Mouse (Mus musculus) lung, postnatal 0 days (tissue): ENCODE measurements around the gene H2-M10.3. TPM values are rescaled to one million over a fixed set of nuclear protein-coding genes. Genes with fewer than 3 reads are reported as not detected.
"Not testable (repeated sequence)": the region's sequence is repeated elsewhere in the genome, so short reads cannot be mapped to it uniquely, and the experiment has no call there.

Source experiments
- ATAC-seq: fragments of 200-750 bp; cut with Nextera tagmentation; 2 replicates; pipeline ENCODE4 v1.8.0; 2017; ENCODE audit warnings: moderate library complexity
- DNase-seq: peaks from one replicate; pipeline ENCODE4 v3.0.0-alpha.2; 2016; ENCODE audit warnings: low spot score
- H3K27ac ChIP-seq: fragments of 300-500 bp; sonication (generic); 2 replicates; pipeline ENCODE4 v1.5.1; 2014; ENCODE audit warnings: antibody characterized with exemption, mild to moderate bottlenecking, low read length, mixed read lengths
- H3K27me3 ChIP-seq: fragments of 300-500 bp; sonication (generic); replicated peaks from 2 replicates; pipeline ENCODE4 v1.6.1; 2014; ENCODE audit warnings: low read length, mixed read lengths; ENCODE audit not compliant: insufficient read depth
- H3K36me3 ChIP-seq: fragments of 300-500 bp; sonication (generic); 2 replicates; pipeline ENCODE4 v1.6.1; 2014; ENCODE audit warnings: low read length, mixed read lengths; ENCODE audit not compliant: insufficient read depth
- H3K4me1 ChIP-seq: fragments of 300-500 bp; sonication (generic); 2 replicates; pipeline ENCODE4 v1.6.1; 2014; ENCODE audit warnings: antibody characterized with exemption, low read depth, low read length, mixed read lengths; ENCODE audit not compliant: insufficient read depth
- H3K4me2 ChIP-seq: fragments of 300-500 bp; sonication (generic); replicated peaks from 2 replicates; pipeline ENCODE4 v1.6.1; 2014; ENCODE audit warnings: low read depth, mild to moderate bottlenecking, low read length, moderate library complexity, mixed read lengths
- H3K4me3 ChIP-seq: fragments of 300-500 bp; sonication (generic); 2 replicates; pipeline ENCODE4 v1.5.1; 2014; ENCODE audit warnings: low read depth, low read length
- H3K9ac ChIP-seq: fragments of 300-500 bp; sonication (generic); replicated peaks from 2 replicates; pipeline ENCODE4 v1.6.1; 2014; ENCODE audit warnings: low read depth, mild to moderate bottlenecking
- H3K9me3 ChIP-seq: fragments of 300-500 bp; sonication (generic); 2 replicates; pipeline ENCODE4 v1.6.1; 2016; ENCODE audit warnings: low read length, mixed read lengths
- CTCF ChIP-seq: IDR thresholded peaks from 2 replicates; pipeline ENCODE4 v1.5.1; 2016; ENCODE audit warnings: antibody characterized with exemption, mild to moderate bottlenecking
- EP300 ChIP-seq: IDR thresholded peaks from 2 replicates; pipeline ENCODE4 v1.6.1; 2016; ENCODE audit warnings: antibody characterized with exemption, mild to moderate bottlenecking, control low read depth
- WGBS: fragments of 180-500 bp; shearing (Covaris S2); extraction: QIAGEN DNeasy Blood & Tissue Kit; methylation state at CpG from one replicate; pipeline ENCODE4 v1.1.7; 2014; 5-methylcytosine and 5-hydroxymethylcytosine counted together
- polyA plus RNA-seq: library from polyadenylated mRNA; unstranded; fragments of >200 nt; fragmentation: Nextera tagmentation; extraction: Ambion mirVana; gene quantifications from 2 replicates; pipeline ENCODE4 v1.2.1, GENCODE M21; 2015

H2-M10.3 gene
- polyA plus RNA-seq, 1 experiment from 2014 or later = not detected

DNA sequence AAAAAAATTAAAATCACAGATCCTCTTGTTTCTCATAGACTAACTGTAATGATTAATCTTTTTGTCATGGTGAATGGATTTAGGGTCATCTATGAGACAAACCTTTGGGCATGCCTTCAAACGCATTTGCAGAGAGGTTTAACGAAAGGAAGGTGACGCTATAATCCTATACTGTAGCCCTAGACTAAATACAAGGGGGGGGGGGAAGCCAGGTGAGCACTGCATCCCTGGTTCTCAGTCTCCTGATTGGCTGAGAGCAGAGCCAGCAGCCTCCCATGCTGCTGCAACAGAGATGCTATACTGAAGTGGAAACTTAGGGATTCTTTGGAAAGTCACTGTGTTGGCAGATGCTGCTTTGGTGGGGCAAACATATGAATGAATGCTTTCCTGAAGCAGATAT is 12.5 kb downstream of the H2-M10.3 start:
- ATAC-seq = no peak
- Histone ChIP-seq H3K27ac (no peak overlapping the region), H3K9me3 (no peaks in the 10 kb centered on the region), H3K4me2 (no peak overlapping the region), H3K27me3 (no peaks in the 10 kb centered on the region), H3K4me1 (no peaks in the 10 kb centered on the region), H3K9ac (no peak overlapping the region), H3K4me3 (no peak overlapping the region), H3K36me3 (no peaks in the 10 kb centered on the region)
- no peak for TF ChIP-seq EP300
- TF ChIP-seq CTCF = no peak
- WGBS = 45% methylated on average over 3 of the region's 3 CpGs
- no peak for DNase-seq

- not testable (repeated sequence) for ATAC-seq, H3K4me2 ChIP-seq, H3K36me3 ChIP-seq, H3K4me3 ChIP-seq, H3K27ac ChIP-seq, H3K27me3 ChIP-seq, H3K9ac ChIP-seq, H3K4me1 ChIP-seq, H3K9me3 ChIP-seq
- DNase-seq = peak; percentile 52
- TF ChIP-seq CTCF = peak; percentile 75
Measured at GRCm38 (mm10) chr17:36355343-36355742, 12.9 kb downstream of the H2-M10.3 start.

DNA sequence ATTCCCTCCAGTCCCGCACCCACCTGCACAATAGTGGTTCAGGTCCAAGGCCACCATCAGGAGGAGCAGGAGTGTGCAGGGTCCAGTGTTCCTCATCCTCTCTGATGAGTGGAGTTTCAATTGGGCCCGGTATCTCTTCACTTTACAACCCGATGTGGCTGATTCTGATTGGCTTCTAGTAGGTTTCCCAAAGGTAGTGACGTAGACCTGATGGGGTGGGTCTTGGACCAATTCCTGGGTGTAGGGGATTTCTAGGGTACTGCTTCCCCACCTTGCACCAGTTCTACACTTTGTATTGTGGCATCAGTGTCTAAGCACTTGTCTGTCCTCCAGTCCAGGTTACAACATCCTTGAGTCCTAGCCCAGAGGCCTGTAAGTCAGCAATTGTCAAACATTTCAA is 42.2 kb downstream of the H2-M10.3 start, which contains the start of gene H2-M10.1:
H2-M10.1 (minus strand) TSS at position 101 of the 400 bp plus-strand sequence.
- no peaks in the 10 kb centered on the region for H3K9me3 ChIP-seq
- WGBS = 82% methylated on average over 4 of the region's 4 CpGs
- TF ChIP-seq CTCF = no peak

GRCm38 (mm10) chr17:36315689-36316253 is 52.4 kb downstream of the H2-M10.3 start:
- DNase-seq = no peak
- WGBS = 30% methylated on average over 5 of the region's 5 CpGs

More for the DNA sequence above, 42.2 kb downstream of the H2-M10.3 start, which contains the start of gene H2-M10.1:
- no peaks in the 10 kb centered on the region for H3K36me3 ChIP-seq
- H3K4me2 ChIP-seq = no peak within 1 kb of the TSS
- DNase-seq (no peak), ATAC-seq (no peak)
- H3K27ac ChIP-seq = no peak within 1 kb of the TSS
- H3K4me1 ChIP-seq = no peaks in the 10 kb centered on the region
- H3K27me3 ChIP-seq = no peaks in the 10 kb centered on the region
- no peak within 1 kb of the TSS for H3K9ac ChIP-seq
- no peak within 1 kb of the TSS for H3K4me3 ChIP-seq

GRCm38 (mm10) chr17:36315041-36315688 is 53.1 kb downstream of the H2-M10.3 start:
- WGBS = under 1% methylated on average over 19 of the region's 19 CpGs
- Histone ChIP-seq H3K4me2 (peak overlapping the region; percentile 75), H3K4me3 (peak overlapping the region; percentile 40), H3K4me1 (no peaks in the 10 kb centered on the region), H3K9me3 (no peaks in the 10 kb centered on the region), H3K9ac (no peak overlapping the region), H3K27ac (no peak overlapping the region), H3K36me3 (no peaks in the 10 kb centered on the region), H3K27me3 (no peaks in the 10 kb centered on the region)
- no peak for TF ChIP-seq CTCF
- TF ChIP-seq EP300 = no peak
- peak; percentile 40 for ATAC-seq
- DNase-seq = peak; percentile 50

More at GRCm38 (mm10) chr17:36315689-36316253, 52.4 kb downstream of the H2-M10.3 start:
- Histone ChIP-seq H3K27me3 (no peaks in the 10 kb centered on the region), H3K4me1 (no peaks in the 10 kb centered on the region), H3K36me3 (no peaks in the 10 kb centered on the region), H3K9me3 (no peaks in the 10 kb centered on the region), H3K4me2 (peak overlapping the region; percentile 75), H3K27ac (no peak overlapping the region), H3K4me3 (peak overlapping the region; percentile 40), H3K9ac (no peak overlapping the region)
- TF ChIP-seq CTCF (no peak), EP300 (no peak)
- no peak for ATAC-seq

Other genes with a start within 250 kb of the H2-M10.3 start
- not detected in 2 replicates for gene Gm19684, start 246.7 kb downstream of the H2-M10.3 start, polyA plus RNA-seq
- gene Gm7030, start 239.0 kb downstream of the H2-M10.3 start, polyA plus RNA-seq = not detected in 2 replicates
- gene Gm8909, start 199.9 kb downstream of the H2-M10.3 start, polyA plus RNA-seq = 6.7 and 9.6 TPM in 2 replicates
- 0.12 TPM in 2 replicates for gene H2-T3, start 178.1 kb downstream of the H2-M10.3 start, polyA plus RNA-seq
- 129 and 146 TPM in 2 replicates for gene Rpp21, start 110.3 kb downstream of the H2-M10.3 start, polyA plus RNA-seq
- 9.2 and 10.4 TPM in 2 replicates for gene Trim39, start 96.2 kb downstream of the H2-M10.3 start, polyA plus RNA-seq
- not detected in 2 replicates for gene H2-M10.2, start 81.9 kb downstream of the H2-M10.3 start, polyA plus RNA-seq
- gene H2-M10.1, start 42.3 kb downstream of the H2-M10.3 start, polyA plus RNA-seq = not detected in 2 replicates
- gene H2-M10.4, start 93.9 kb upstream of the H2-M10.3 start, polyA plus RNA-seq = not detected in 2 replicates
- gene H2-M11, start 178.7 kb upstream of the H2-M10.3 start, polyA plus RNA-seq = not detected in 2 replicates